Mouse (Mus musculus) lung, embryonic 14.5 days (tissue): ENCODE data around the gene Prkn. TPM values are rescaled to one million over a fixed set of nuclear protein-coding genes. Genes with fewer than 3 reads are reported as not detected.

ENCODE experiments used
- ATAC-seq: fragments of 200-750 bp; cut with Nextera tagmentation; 2 replicates; pipeline ENCODE4 v1.8.0; 2017; ENCODE audit warnings: mild to moderate bottlenecking, moderate TSS enrichment, moderate library complexity; ENCODE audit not compliant: insufficient read depth
- DNase-seq: peaks from one replicate; pipeline ENCODE4 v3.0.0-alpha.2; 2015
- H3K27ac ChIP-seq: fragments of 300-500 bp; sonication (generic); 2 replicates; pipeline ENCODE4 v1.5.1; 2014; ENCODE audit warnings: low read depth, mild to moderate bottlenecking, moderate library complexity
- H3K27me3 ChIP-seq: fragments of 300-500 bp; sonication (generic); 2 replicates; pipeline ENCODE4 v1.6.1; 2014; ENCODE audit warnings: low read length, control low read depth; ENCODE audit not compliant: insufficient read depth
- H3K36me3 ChIP-seq: fragments of 300-500 bp; sonication (generic); 2 replicates; pipeline ENCODE4 v1.6.1; 2014; ENCODE audit warnings: control low read depth; ENCODE audit not compliant: insufficient read depth
- H3K4me1 ChIP-seq: fragments of 300-500 bp; sonication (generic); 2 replicates; pipeline ENCODE4 v1.6.1; 2014; ENCODE audit warnings: antibody characterized with exemption, control low read depth; ENCODE audit not compliant: insufficient read depth
- H3K4me2 ChIP-seq: fragments of 300-500 bp; sonication (generic); 2 replicates; pipeline ENCODE4 v1.6.1; 2014; ENCODE audit warnings: mild to moderate bottlenecking
- H3K4me3 ChIP-seq: fragments of 300-500 bp; sonication (generic); 2 replicates; pipeline ENCODE4 v1.5.1; 2014; ENCODE audit warnings: low read depth, low read length
- H3K9ac ChIP-seq: fragments of 300-500 bp; sonication (generic); 2 replicates; pipeline ENCODE4 v1.6.1; 2014
- H3K9me3 ChIP-seq: fragments of 300-500 bp; sonication (generic); 2 replicates; pipeline ENCODE4 v1.6.1; 2016; ENCODE audit warnings: low read depth, low read length, control low read depth
- CTCF ChIP-seq: IDR thresholded peaks from 2 replicates; pipeline ENCODE4 v1.5.1; 2016; ENCODE audit warnings: antibody characterized with exemption, low read depth
- WGBS: fragments of 180-500 bp; shearing (Covaris S2); extraction: QIAGEN DNeasy Blood & Tissue Kit; methylation state at CpG from one replicate; pipeline ENCODE4 v1.1.7; 2014; 5-methylcytosine and 5-hydroxymethylcytosine counted together
- polyA plus RNA-seq: library from polyadenylated mRNA; unstranded; fragments of >200 nt; fragmentation: Nextera tagmentation; extraction: Ambion mirVana; gene quantifications from 2 replicates; pipeline ENCODE4 v1.2.1, GENCODE M21; 2014

Gene Prkn
- polyA plus RNA-seq, 1 experiment from 2014 or later: 1.0 TPM

GRCm38 (mm10) chr17:11876240-11876639 is 1036.1 kb downstream of the Prkn start:
- no peak overlapping the region for H3K4me2 ChIP-seq
- H3K9me3 ChIP-seq: no peaks in the 10 kb centered on the region
- no peak overlapping the region for H3K4me3 ChIP-seq
- WGBS: 78% methylated on average over 2 of the region's 2 CpGs
- no peak overlapping the region for H3K9ac ChIP-seq
- TF ChIP-seq CTCF: no peak
- ATAC-seq (no peak), DNase-seq (no peak)
- no peaks in the 10 kb centered on the region for H3K36me3 ChIP-seq
- no peaks in the 10 kb centered on the region for H3K4me1 ChIP-seq
- no peak overlapping the region for H3K27ac ChIP-seq
- H3K27me3 ChIP-seq: no peaks in the 10 kb centered on the region

DNA sequence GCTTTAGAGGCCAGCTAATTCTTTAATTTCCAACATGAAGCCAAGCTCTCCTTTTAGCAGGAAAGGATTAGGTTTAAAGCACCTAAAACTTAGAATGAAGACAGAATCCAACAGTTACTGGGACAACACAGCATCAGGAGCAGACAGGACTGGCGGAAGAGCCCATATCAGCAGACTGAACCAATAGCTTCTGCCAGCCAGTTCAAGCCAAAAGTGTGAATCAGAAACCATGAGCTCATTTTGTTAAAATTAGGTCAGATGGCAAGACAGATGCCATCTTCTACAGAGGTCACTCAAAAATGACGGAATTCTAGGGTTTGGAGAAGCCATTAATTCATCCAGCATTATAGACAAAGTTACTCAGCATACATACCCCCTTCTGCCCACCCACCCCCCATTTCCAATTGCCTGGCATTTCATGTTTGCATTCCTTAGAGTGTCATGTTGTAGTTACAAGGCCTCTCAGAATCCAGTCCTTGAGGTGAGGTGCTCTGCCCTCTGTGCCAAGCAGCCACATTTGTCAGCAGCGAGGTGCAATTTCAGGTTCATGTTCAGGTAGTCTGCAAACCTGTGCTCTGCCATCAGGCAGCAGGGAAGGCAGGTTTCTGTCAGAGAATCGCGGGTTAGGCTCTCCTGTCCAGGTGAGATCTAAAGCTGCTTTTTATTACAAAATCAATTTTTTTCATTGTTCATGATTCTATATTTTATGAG is 1041.1 kb downstream of the Prkn start:
- 83% methylated on average over 5 of the region's 5 CpGs for WGBS
- H3K4me1 ChIP-seq: no peaks in the 10 kb centered on the region
- DNase-seq (no peak), ATAC-seq (no peak)
- no peaks in the 10 kb centered on the region for H3K9me3 ChIP-seq
- H3K4me2 ChIP-seq: no peak overlapping the region
- no peaks in the 10 kb centered on the region for H3K36me3 ChIP-seq
- no peak overlapping the region for H3K9ac ChIP-seq
- no peaks in the 10 kb centered on the region for H3K27me3 ChIP-seq
- H3K4me3 ChIP-seq: no peak overlapping the region
- no peak for TF ChIP-seq CTCF
- H3K27ac ChIP-seq: no peak overlapping the region

DNA sequence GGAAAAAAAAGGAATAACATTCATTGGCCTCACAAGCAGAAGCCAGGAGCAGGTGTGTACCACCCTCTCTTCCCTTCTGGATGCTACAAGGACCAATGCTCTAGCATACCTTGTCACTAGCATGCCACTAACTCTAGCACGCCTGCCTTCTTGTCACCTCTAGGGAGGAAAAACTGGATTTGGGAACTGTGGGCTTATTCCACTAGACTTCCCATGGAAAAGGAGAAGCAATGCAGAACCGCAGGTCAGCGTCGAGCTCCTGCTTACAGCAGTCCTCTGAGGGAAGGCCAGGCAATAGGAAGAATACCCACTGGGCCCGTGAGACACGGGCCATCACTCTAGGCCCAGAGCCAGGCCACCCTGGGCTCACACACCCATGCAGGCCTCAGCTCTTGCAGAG is 1045.4 kb downstream of the Prkn start:
- Histone ChIP-seq H3K4me1 (no peaks in the 10 kb centered on the region), H3K9ac (no peak overlapping the region), H3K4me3 (no peak overlapping the region), H3K27me3 (no peaks in the 10 kb centered on the region), H3K4me2 (no peak overlapping the region), H3K36me3 (no peaks in the 10 kb centered on the region), H3K27ac (no peak overlapping the region), H3K9me3 (no peaks in the 10 kb centered on the region)
- no peak for ATAC-seq
- WGBS: 84% methylated on average over 6 of the region's 6 CpGs
- DNase-seq: no peak
- no peak for TF ChIP-seq CTCF

DNA sequence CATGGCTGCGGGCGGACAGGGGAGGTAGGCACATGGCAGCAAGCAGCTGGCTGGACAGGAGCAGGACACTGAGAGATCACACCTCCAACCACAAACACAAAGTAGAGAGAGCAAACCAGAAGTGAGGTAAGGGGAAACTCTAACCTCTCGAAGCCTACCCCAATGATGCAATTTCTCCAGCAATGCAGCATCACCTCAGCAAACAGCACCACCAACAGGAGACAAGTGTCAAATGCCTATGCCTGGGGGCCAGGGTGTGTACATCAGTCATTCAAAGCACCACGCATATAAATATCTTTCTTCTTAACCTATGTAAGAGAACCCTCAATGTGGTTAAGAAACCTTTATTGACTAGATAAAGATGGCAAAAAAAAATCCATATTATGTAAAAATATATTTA is 1046.8 kb downstream of the Prkn start:
- H3K36me3 ChIP-seq: no peaks in the 10 kb centered on the region
- no peak for TF ChIP-seq CTCF
- H3K9ac ChIP-seq: no peak overlapping the region
- H3K27ac ChIP-seq: no peak overlapping the region
- no peaks in the 10 kb centered on the region for H3K27me3 ChIP-seq
- no peak overlapping the region for H3K4me3 ChIP-seq
- DNase-seq: no peak
- H3K4me1 ChIP-seq: no peaks in the 10 kb centered on the region
- no peak for ATAC-seq
- no peaks in the 10 kb centered on the region for H3K9me3 ChIP-seq
- WGBS: 83% methylated on average over 4 of the region's 4 CpGs
- no peak overlapping the region for H3K4me2 ChIP-seq

- H3K27ac ChIP-seq: no peak overlapping the region
- H3K4me3 ChIP-seq: no peak overlapping the region
- no peaks in the 10 kb centered on the region for H3K9me3 ChIP-seq
- no peaks in the 10 kb centered on the region for H3K36me3 ChIP-seq
- ATAC-seq (no peak), DNase-seq (no peak)
- no peaks in the 10 kb centered on the region for H3K27me3 ChIP-seq
- no peak overlapping the region for H3K4me2 ChIP-seq
- H3K9ac ChIP-seq: no peak overlapping the region
- TF ChIP-seq CTCF: no peak
- no peaks in the 10 kb centered on the region for H3K4me1 ChIP-seq
- 69% methylated on average over 12 of the region's 12 CpGs for WGBS
Measured at GRCm38 (mm10) chr17:11887591-11888205, 1047.5 kb downstream of the Prkn start.

- WGBS: 75% methylated on average over 5 of the region's 5 CpGs
- H3K9ac ChIP-seq: no peak overlapping the region
Measured at GRCm38 (mm10) chr17:11888806-11889205, 1048.6 kb downstream of the Prkn start.

GRCm38 (mm10) chr17:11900300-11900699 is 1060.1 kb downstream of the Prkn start:
- Histone ChIP-seq H3K36me3 (no peaks in the 10 kb centered on the region), H3K4me2 (no peak overlapping the region), H3K4me1 (no peaks in the 10 kb centered on the region), H3K9ac (no peak overlapping the region), H3K9me3 (no peaks in the 10 kb centered on the region), H3K4me3 (no peak overlapping the region), H3K27me3 (no peaks in the 10 kb centered on the region), H3K27ac (no peak overlapping the region)
- DNase-seq (no peak), ATAC-seq (no peak)
- WGBS: 81% methylated on average over 7 of the region's 7 CpGs
- TF ChIP-seq CTCF: no peak

More at GRCm38 (mm10) chr17:11888806-11889205, 1048.6 kb downstream of the Prkn start:
- ATAC-seq (no peak), DNase-seq (no peak)
- Histone ChIP-seq H3K27ac (no peak overlapping the region), H3K4me3 (no peak overlapping the region), H3K4me1 (no peaks in the 10 kb centered on the region), H3K36me3 (no peaks in the 10 kb centered on the region), H3K9me3 (no peaks in the 10 kb centered on the region), H3K27me3 (no peaks in the 10 kb centered on the region), H3K4me2 (no peak overlapping the region)
- no peak for TF ChIP-seq CTCF
